Mouse (Mus musculus): Measurements from ENCODE around the gene Epb42.

GRCm38 (mm10) chr2:120978693-120979037, 58.2 kb downstream of the Epb42 start:
- TF ChIP-seq CTCF (IDR thresholded peaks at IDR 0.05; ENCODE audit: low read depth, low read length) = no peak
- TF ChIP-seq POLR2AphosphoS5 (IDR thresholded peaks at IDR 0.05; ENCODE audit: insufficient replicate concordance, low read depth, low read length) = no peak
